Mouse (Mus musculus): Measurements from ENCODE around the gene Nek9. TPM values are rescaled to one million over a fixed set of nuclear protein-coding genes. Genes with fewer than 3 reads are reported as not detected.

Gene Nek9
- 23.7 and 24.5 TPM in 2 replicates for polyA plus RNA-seq (2016; fragmentation: Nextera tagmentation; extraction: Ambion mirVana)

DNA sequence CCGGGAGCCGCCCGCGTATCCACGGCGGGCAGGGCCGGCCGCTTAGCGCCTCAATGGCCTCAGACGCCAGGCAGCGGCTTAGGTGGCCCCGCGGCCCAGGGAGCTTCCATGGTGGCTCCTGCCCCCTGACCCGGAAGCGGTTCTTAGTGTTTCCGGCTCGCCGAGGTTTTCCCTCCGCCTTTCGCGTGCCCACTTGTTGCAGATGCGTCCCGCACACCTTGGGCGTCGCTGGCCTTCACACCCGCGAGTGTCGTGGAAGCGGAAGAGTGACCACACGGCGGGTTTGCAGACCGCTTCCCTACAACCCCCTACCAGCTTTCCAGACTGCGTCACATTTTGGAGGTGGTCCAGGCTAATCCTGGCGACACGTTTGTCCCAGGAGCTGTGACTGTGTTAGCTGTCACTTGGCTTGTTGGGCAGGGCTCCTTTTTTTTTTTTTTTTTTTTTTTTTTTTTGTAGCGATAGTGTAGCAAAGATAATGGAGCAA is at the start of gene Nek9:
TSS of gene Nek9 (minus strand) at position 120 of the 487 bp plus-strand sequence.
- WGBS: under 1% methylated on average over 36 of the region's 36 CpGs
- peak within 1 kb of the TSS; percentile 93 for H3K9ac ChIP-seq
- peak within 1 kb of the TSS; percentile 98 for H3K4me3 ChIP-seq (replicated peaks)
- H3K27me3 ChIP-seq: no peaks in the 10 kb centered on the region
- H3K4me1 ChIP-seq: peaks cover 19% of the 10 kb centered on the region
- H3K9me3 ChIP-seq: no peaks in the 10 kb centered on the region
- H3K36me3 ChIP-seq (replicated peaks): peaks cover 24% of the 10 kb centered on the region
- H3K4me2 ChIP-seq: peak within 1 kb of the TSS; percentile 79
- ATAC-seq (ENCODE audit: low FRiP score): peak; percentile 86
- peak within 1 kb of the TSS; percentile 85 for H3K27ac ChIP-seq

DNA sequence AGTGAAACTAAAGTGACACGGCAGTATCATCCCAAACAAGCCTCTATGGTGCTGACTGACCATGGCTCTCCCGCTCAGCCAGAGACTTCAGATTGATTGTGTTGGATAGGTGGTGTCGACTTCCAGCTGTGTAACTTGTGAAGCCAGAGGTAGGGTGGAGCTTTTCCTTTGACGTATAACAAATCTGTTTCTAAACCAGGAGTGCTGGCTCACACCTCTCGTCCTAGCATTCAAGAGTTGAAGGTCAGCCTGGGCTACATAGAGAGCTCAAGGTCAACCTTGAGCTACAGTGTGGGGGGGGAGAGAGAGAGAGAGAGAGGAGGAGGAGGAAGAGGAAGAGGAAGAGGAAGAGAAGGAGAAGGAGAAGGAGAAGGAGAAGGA is 46.8 kb upstream of the Nek9 start:
- Histone ChIP-seq H3K36me3 (replicated peaks) (no peaks in the 10 kb centered on the region), H3K9me3 (no peaks in the 10 kb centered on the region), H3K4me1 (no peaks in the 10 kb centered on the region), H3K9ac (no peak overlapping the region), H3K27ac (no peak overlapping the region), H3K4me3 (replicated peaks) (no peak overlapping the region), H3K4me2 (no peak overlapping the region), H3K27me3 (peaks cover 2% of the 10 kb centered on the region; the same call in 1 of the 2 replicates)
- ATAC-seq (ENCODE audit: low FRiP score): no peak
- WGBS: 63% methylated on average over 5 of the region's 5 CpGs

- no peaks in the 10 kb centered on the region for H3K4me1 ChIP-seq
- ATAC-seq (ENCODE audit: low FRiP score): no peak
- H3K9me3 ChIP-seq: no peaks in the 10 kb centered on the region
- H3K27me3 ChIP-seq: peaks cover 2% of the 10 kb centered on the region; the same call in 1 of the 2 replicates
- H3K4me2 ChIP-seq: no peak overlapping the region
- 89% methylated on average over 10 of the region's 10 CpGs for WGBS
- H3K9ac ChIP-seq: no peak overlapping the region
- H3K27ac ChIP-seq: no peak overlapping the region
- no peak overlapping the region for H3K4me3 ChIP-seq (replicated peaks)
- H3K36me3 ChIP-seq (replicated peaks): no peaks in the 10 kb centered on the region
Measured at GRCm38 (mm10) chr12:85385329-85385994, 46.3 kb upstream of the Nek9 start.

DNA sequence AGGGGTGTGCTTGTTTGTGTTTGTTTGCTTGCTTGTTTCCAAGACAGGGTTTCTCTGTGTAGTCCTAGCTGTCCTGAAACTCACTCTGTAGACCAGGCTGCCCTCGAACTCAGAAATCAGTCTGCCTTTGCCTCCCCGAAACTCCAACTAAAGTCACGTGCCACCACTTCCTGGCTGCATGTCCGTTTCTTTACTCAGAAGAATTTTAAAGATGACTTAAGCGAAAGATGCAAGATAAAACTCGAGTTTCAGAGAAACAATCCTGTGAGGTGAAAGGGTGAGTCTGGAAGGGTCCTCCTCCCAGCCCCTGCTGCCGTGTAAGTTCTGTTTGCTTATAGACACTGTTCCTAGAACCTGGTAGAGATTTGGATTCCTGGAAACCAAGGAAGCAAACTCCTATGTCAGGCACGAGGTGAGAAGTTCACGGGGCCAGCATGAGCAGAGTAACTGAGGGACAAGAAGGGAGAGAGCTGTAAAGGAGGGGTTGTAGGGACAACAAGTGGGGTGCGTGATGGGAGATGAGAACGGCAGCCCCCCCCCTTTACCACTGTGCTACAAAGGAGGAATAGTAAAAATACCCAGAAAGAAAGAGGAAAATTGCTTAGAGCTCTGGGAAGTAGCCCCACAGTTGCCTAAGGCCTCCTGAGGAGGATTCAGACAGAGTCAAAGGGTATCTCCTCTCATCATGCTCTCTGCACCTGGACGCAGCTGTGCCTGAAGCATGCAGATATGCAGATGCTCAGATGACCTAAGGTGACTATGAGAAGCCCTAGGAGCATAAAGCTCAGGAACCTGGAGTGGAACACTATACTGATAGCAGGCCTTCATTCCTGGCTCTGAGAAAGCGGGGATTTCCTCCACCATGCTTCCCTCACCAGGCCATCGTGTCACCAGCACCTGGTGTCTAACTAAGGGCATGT is 43.9 kb upstream of the Nek9 start:
- 81% methylated on average over 14 of the region's 14 CpGs for WGBS

GRCm38 (mm10) chr12:85381570-85381969 is 42.4 kb upstream of the Nek9 start:
- Histone ChIP-seq H3K4me2 (no peak overlapping the region), H3K4me1 (no peaks in the 10 kb centered on the region), H3K9ac (no peak overlapping the region), H3K4me3 (replicated peaks) (no peak overlapping the region), H3K27me3 (peaks cover 2% of the 10 kb centered on the region; the same call in 1 of the 2 replicates), H3K9me3 (no peaks in the 10 kb centered on the region), H3K36me3 (replicated peaks) (no peaks in the 10 kb centered on the region), H3K27ac (no peak overlapping the region)
- ATAC-seq (ENCODE audit: low FRiP score): no peak
- WGBS: 88% methylated on average over 6 of the region's 6 CpGs

More for the DNA sequence above, 43.9 kb upstream of the Nek9 start:
- Histone ChIP-seq H3K4me3 (replicated peaks) (no peak overlapping the region), H3K4me2 (no peak overlapping the region), H3K9ac (no peak overlapping the region), H3K9me3 (no peaks in the 10 kb centered on the region), H3K4me1 (no peaks in the 10 kb centered on the region), H3K27me3 (peaks cover 2% of the 10 kb centered on the region; the same call in 1 of the 2 replicates), H3K36me3 (replicated peaks) (no peaks in the 10 kb centered on the region), H3K27ac (no peak overlapping the region)
- no peak for ATAC-seq (ENCODE audit: low FRiP score)

GRCm38 (mm10) chr12:85380942-85381341 is 41.8 kb upstream of the Nek9 start:
- 76% methylated on average over 7 of the region's 7 CpGs for WGBS
- no peaks in the 10 kb centered on the region for H3K4me1 ChIP-seq
- no peak for ATAC-seq (ENCODE audit: low FRiP score)

DNA sequence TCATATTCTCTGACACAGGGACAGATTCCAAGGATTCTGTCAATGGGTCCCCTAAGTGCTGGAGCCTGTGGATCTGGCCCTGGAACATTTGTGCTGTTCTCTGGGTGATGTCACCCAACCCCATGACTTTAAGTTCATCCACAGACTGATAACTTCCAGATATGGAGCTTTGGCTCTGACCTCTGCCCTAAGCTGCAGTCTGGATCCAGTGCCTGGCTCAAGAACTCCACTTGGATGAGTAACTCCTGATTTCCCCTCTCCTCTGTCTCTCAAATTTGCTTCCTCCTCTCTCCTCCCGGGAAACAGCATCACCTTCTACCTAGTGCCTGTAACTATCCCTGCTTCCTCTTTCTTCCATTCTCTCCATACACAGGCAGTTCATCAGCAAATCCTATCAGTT is 41.1 kb upstream of the Nek9 start:
- 0 out of 2 replicates have a peak, but pooled peaks cover under 1% of the 10 kb centered on the region for H3K27me3 ChIP-seq
- 88% methylated on average over 1 of the region's 1 CpGs for WGBS
- no peak overlapping the region for H3K4me2 ChIP-seq
- H3K9me3 ChIP-seq: no peaks in the 10 kb centered on the region
- H3K36me3 ChIP-seq (replicated peaks): no peaks in the 10 kb centered on the region
- H3K27ac ChIP-seq: no peak overlapping the region
- no peaks in the 10 kb centered on the region for H3K4me1 ChIP-seq
- no peak overlapping the region for H3K9ac ChIP-seq
- no peak for ATAC-seq (ENCODE audit: low FRiP score)
- no peak overlapping the region for H3K4me3 ChIP-seq (replicated peaks)

More at GRCm38 (mm10) chr12:85380942-85381341, 41.8 kb upstream of the Nek9 start:
- H3K4me2 ChIP-seq: no peak overlapping the region
- H3K4me3 ChIP-seq (replicated peaks): no peak overlapping the region
- no peak overlapping the region for H3K9ac ChIP-seq
- H3K27me3 ChIP-seq: peaks cover 2% of the 10 kb centered on the region; the same call in 1 of the 2 replicates
- no peaks in the 10 kb centered on the region for H3K9me3 ChIP-seq
- H3K36me3 ChIP-seq (replicated peaks): no peaks in the 10 kb centered on the region
- H3K27ac ChIP-seq: no peak overlapping the region

- Histone ChIP-seq H3K9ac (no peak overlapping the region), H3K4me1 (peaks cover 4% of the 10 kb centered on the region), H3K27me3 (no peaks in the 10 kb centered on the region), H3K4me3 (replicated peaks) (no peak overlapping the region), H3K4me2 (no peak overlapping the region), H3K27ac (no peak overlapping the region), H3K9me3 (no peaks in the 10 kb centered on the region), H3K36me3 (replicated peaks) (no peaks in the 10 kb centered on the region)
- 81% methylated on average over 2 of the region's 2 CpGs for WGBS
- no peak for ATAC-seq (ENCODE audit: low FRiP score)
Measured at GRCm38 (mm10) chr12:85378271-85378670, 39.1 kb upstream of the Nek9 start.

GRCm38 (mm10) chr12:85374561-85375272 is 35.6 kb upstream of the Nek9 start, which contains the start of gene Tmed10:
Gene Tmed10, minus strand, starts transcription at chr12:85374847.
- ATAC-seq (ENCODE audit: low FRiP score): peak; percentile 96
- Histone ChIP-seq H3K4me3 (replicated peaks) (peak within 1 kb of the TSS; percentile 98), H3K9ac (peak within 1 kb of the TSS; percentile 95), H3K36me3 (replicated peaks) (no peaks in the 10 kb centered on the region), H3K4me1 (peaks cover 17% of the 10 kb centered on the region), H3K4me2 (peak within 1 kb of the TSS; percentile 76), H3K27ac (peak within 1 kb of the TSS; percentile 82), H3K9me3 (no peaks in the 10 kb centered on the region), H3K27me3 (no peaks in the 10 kb centered on the region)
- under 1% methylated on average over 37 of the region's 37 CpGs for WGBS

DNA sequence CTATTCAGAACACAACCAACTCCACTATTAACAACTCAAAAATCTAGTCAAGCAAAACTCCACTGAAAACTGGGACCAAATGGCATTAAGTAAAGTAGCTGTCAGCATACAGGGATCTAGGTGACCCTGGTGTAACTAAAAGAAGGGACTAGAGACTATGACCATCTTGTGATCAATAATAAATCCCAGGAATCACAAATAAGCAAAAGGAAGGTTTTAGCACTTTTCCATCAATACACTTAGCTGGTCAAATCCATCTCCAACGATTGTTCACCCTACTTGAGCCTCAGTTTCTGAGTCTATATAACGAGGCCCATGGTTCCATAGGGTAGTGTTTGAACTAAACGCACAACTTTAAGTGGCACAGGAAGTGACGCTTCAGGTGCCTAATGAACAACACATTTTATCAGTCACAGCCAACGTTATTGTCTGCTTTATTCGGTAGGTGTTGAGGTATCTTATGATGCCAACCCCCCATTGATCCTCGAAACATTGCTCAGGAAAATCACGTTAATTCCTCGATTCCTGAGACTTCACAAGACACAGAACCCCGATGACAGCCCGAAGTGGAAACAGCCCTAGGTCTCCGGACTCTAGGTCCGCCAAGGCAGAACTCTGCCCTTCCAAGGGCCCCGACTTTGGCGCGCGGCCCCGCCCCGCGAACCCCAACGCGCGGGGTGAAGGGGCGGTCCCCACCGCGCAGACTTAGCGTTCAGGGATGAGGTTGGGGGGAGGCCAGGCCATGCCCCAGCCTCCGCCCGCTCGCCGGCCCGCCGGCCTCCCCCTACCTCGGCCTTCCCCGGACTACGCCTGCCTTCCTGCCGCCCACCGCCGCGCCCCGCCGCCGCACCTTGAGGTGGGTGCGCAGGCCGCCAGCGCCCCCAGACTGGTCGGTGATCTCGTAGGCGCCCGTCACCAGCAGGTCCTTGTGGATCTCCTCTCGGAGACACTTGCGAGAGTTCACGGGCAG is 34.7 kb upstream of the Nek9 start:
- H3K4me2 ChIP-seq: peak overlapping the region; percentile 76
- H3K9ac ChIP-seq: peak overlapping the region; percentile 95
- WGBS: under 1% methylated on average over 51 of the region's 53 CpGs
- no peaks in the 10 kb centered on the region for H3K36me3 ChIP-seq (replicated peaks)
- no peaks in the 10 kb centered on the region for H3K27me3 ChIP-seq
- H3K27ac ChIP-seq: peak overlapping the region; percentile 82
- peaks cover 17% of the 10 kb centered on the region for H3K4me1 ChIP-seq
- H3K4me3 ChIP-seq (replicated peaks): peak overlapping the region; percentile 98
- H3K9me3 ChIP-seq: no peaks in the 10 kb centered on the region
- peak; percentile 68 for ATAC-seq (ENCODE audit: low FRiP score)

- Histone ChIP-seq H3K27ac (no peak overlapping the region), H3K9ac (no peak overlapping the region), H3K9me3 (no peaks in the 10 kb centered on the region), H3K4me1 (peaks cover 21% of the 10 kb centered on the region), H3K36me3 (replicated peaks) (no peaks in the 10 kb centered on the region), H3K27me3 (no peaks in the 10 kb centered on the region), H3K4me2 (peak overlapping the region; percentile 31; the same call in 1 of the 2 replicates), H3K4me3 (replicated peaks) (no peak overlapping the region)
- no peak for ATAC-seq (ENCODE audit: low FRiP score)
- 82% methylated on average over 8 of the region's 8 CpGs for WGBS
Measured at GRCm38 (mm10) chr12:85372068-85372665, 33.0 kb upstream of the Nek9 start.

All from forebrain, embryonic 12.5 days (tissue).